Mouse (Mus musculus) left cerebral cortex, postnatal 4 days (tissue): Measurements from ENCODE around the gene Brdt. TPM values are rescaled to one million over a fixed set of nuclear protein-coding genes. Genes with fewer than 3 reads are reported as not detected.
"Not testable (repeated sequence)": the region's sequence is repeated elsewhere in the genome, so short reads cannot be mapped to it uniquely, and the experiment has no call there.

Experiments used
- DNase-seq: peaks from one replicate; pipeline ENCODE4 v3.0.0-alpha.2; 2022
- intact Hi-C: fragments of 180-260 bp; cut with DNase I; formaldehyde crosslinking; loops from one replicate; pipeline ENCODE4 v1.15.1; 2025
- total RNA-seq, 2 experiments: library from RNA; stranded (reverse); gene quantifications; 2 replicates each; pipeline ENCODE4 v1.2.3; 2021

The Brdt gene
- total RNA-seq, 2 experiments from 2014 or later = 11.0 to 12.8 TPM

- intact Hi-C loops = loop anchor here (2.0 to 5.0 kb wide), 2 partner anchors 330 to 458 kb away; no protein-coding TSS in a partner anchor
- peak; percentile 12 for DNase-seq
These were observed 10.3 kb upstream of the Brdt start for GRCm38 (mm10) chr5:107320703-107321102.

DNA sequence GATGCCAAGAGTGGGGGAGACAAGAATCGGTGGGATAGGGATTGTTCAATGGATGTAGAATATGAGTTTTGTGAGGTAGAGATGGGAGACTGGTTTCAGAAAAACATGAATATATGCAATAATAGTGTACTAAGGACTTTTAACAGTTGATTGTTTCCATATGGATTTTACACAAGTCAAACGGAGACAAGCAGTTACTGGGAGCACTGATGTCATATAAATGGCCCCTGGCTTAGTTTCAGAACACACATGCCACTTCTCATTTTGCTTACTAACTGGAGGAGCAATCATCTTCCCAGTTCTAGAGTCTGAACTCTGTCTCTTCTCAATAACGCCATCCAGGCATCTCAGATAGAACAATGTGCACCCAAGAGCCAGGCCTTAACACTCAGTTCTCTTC, 9.4 kb downstream of the Brdt start:
- intact Hi-C loops = no loop called here
- DNase-seq = no peak

- intact Hi-C loops = no loop called here
- DNase-seq = no peak
These were observed 11.9 kb downstream of the Brdt start for GRCm38 (mm10) chr5:107342891-107343290.

GRCm38 (mm10) chr5:107346214-107346613, 15.3 kb downstream of the Brdt start:
- DNase-seq = no peak
- intact Hi-C loops = no loop called here

DNA sequence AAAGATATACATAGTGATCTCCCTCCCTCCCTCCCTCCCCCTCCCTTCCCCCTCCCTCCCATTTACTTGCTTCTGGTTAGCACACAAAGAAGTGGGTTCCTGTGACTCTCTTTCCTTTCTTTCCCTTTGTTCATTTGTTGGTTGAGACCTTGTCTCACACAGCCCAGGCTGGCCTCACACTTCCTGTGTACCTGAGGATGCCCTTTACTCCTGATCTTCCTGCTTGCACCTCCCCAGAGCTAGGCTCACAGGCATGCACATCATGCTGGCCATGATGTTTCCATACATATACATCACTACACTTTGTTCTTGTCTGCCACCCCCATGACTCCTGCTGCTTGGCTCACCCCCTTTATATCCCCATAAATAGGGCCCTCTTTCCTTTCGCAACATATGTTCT, 21.6 kb downstream of the Brdt start:
- no peak for DNase-seq
- intact Hi-C loops = no loop called here

GRCm38 (mm10) chr5:107353981-107354380, 23.0 kb downstream of the Brdt start:
- no peak for DNase-seq
- intact Hi-C loops = no loop called here

DNA sequence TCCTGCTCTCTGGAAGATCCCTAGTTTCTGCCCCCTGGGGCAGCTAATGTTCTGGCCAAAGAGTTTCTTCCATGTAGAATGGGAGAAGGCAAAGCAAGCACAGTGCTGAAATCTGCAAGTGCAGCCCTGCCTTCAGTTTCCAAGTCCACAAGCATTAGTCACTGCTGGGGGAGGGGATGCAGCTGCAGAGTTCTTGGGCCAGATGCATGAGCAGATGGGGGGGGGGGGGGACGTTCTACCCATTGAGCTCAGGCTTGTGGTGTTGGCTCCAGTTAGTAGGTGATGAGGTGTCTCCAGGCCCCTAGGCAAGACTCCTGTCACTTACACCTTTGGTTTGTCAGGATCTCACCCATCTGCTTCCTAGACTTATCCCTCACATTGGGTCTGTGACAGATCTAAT, 24.8 kb downstream of the Brdt start:
- intact Hi-C loops = loop anchor here (5.0 kb wide), 1 partner anchor 142 kb away; no protein-coding TSS in a partner anchor
- DNase-seq = no peak

DNA sequence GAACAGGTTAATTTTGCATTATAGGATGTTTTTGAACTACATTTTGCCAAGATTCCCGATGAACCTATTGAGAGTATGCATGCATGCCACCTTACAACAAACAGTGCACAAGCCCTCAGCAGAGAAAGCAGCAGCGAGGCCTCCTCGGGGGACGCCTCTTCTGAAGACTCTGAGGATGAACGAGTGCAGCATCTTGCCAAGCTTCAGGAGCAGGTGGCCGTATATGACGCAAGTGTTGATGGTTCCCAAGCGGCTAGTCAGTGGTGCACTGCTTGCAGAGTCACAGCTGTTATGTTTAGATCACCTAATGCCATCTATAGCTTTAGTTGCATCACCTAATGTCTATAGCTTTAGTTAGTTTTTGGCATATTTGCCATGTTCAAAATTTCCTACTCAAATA, 26.8 kb downstream of the Brdt start:
- intact Hi-C loops = loop anchor here (5.0 kb wide), 1 partner anchor 140 kb away; no protein-coding TSS in a partner anchor
- no peak for DNase-seq

DNA sequence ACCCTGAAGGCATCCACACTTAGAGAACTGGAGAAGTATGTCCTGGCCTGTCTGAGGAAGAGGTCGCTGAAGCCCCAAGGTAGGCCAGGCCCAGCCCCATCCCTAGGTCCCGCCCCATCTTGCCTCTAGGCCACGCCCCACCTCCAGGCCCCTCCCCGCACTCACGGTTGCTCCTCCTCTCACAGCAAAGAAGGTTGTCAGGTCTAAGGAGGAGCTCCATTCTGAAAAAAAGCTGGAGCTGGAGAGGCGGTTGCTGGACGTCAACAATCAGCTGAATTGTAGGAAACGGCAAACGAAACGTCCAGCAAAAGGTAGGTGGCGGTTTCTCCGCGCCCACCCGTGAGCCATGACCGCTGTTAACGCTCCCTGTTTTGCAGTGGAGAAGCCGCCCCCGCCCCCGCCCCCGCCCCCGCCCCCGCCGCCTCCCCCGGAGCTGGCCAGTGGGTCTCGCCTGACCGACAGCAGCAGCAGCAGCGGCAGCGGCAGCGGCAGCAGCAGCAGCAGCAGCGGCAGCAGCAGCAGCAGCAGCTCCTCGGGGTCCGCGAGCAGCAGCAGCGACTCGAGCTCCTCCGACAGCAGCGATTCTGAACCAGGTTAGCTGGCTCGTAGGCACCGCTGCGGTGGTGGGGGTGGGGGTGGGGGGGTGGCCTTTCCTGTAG, 28.6 kb downstream of the Brdt start:
- peak; percentile 83 for DNase-seq
- intact Hi-C loops = loop anchor here (5.0 kb wide), 1 partner anchor 138 kb away; no protein-coding TSS in a partner anchor

- intact Hi-C loops = no loop called here
- no peak for DNase-seq
These were observed 29.2 kb downstream of the Brdt start for GRCm38 (mm10) chr5:107360054-107360730.

GRCm38 (mm10) chr5:107370040-107370439, 39.1 kb downstream of the Brdt start:
- DNase-seq = no peak
- intact Hi-C loops = no loop called here

- DNase-seq = no peak
- intact Hi-C loops = no loop called here
These were observed 40.4 kb downstream of the Brdt start for GRCm38 (mm10) chr5:107371335-107371734.

GRCm38 (mm10) chr5:107373256-107373655, 42.3 kb downstream of the Brdt start:
- intact Hi-C loops = no loop called here

DNA sequence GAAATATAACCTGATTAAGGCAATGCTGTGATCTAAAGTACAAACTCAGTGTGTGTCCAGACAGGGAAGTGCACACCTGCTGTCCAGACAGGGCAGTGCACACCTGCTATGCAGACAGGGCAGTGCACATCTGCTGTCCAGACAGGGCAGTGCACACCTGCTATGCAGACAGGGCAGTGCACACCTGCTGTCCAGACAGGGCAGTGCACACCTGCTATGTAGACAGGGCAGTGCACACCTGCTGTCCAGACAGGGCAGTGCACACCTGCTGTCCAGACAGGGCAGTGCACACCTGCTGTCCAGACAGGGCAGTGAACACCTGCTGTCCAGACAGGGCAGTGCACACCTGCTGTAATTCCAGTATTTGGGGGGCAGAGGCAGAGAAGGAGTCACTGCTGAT, 55.5 kb downstream of the Brdt start:
- DNase-seq, intact Hi-C loops: not testable (repeated sequence)

More at GRCm38 (mm10) chr5:107373256-107373655, 42.3 kb downstream of the Brdt start:
- DNase-seq = no peak

DNA sequence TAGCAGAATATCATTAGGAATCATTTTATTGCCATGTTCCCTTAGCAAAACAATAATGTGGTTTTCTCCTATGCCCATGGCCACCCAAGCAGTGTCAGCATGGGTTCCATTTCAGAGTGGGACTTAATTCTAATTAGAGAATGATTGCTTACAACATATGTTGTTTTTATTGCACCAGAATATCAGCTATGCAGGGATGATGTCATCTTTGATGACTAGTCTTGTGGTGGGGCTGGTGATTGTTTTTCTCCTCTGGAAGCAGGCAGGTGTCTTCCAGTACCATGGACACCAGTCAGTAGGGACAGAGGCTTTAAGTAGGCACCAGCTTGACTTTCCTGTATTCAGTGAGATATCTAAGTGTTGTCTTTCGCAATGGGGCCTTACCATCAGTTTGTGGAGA, 56.8 kb downstream of the Brdt start:
- intact Hi-C loops = no loop called here
- DNase-seq = no peak

DNA sequence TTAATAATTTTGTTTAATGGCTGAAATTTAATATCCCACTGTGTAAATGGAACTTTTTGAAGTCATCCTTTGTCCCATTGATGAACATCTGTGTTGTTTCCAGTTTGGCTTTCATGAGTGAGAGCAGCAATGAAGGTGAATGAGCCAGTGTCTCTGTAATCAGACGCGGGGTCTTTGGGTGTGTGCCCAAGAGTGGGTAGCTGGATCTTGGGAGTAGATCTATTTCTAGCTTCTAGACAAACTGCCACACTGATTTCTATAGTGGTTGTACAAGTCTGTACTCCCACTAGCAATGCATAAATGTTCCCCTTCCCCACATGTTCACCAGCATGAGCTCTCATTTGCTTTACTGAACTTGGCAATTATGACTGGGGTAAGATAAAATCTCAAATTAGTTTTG, 58.4 kb downstream of the Brdt start:
- no peak for DNase-seq

GRCm38 (mm10) chr5:107394437-107394836, 63.5 kb downstream of the Brdt start:
- DNase-seq = no peak
- intact Hi-C loops = no loop called here

More for the DNA sequence above, 58.4 kb downstream of the Brdt start:
- intact Hi-C loops = no loop called here

GRCm38 (mm10) chr5:107402436-107402835, 71.5 kb downstream of the Brdt start, which contains the start of gene Ephx4:
Gene Ephx4, plus strand, starts transcription at chr5:107402736.
- no peak for DNase-seq
- intact Hi-C loops = no loop called here

GRCm38 (mm10) chr5:107403011-107403946, 72.3 kb downstream of the Brdt start:
- intact Hi-C loops = no loop called here
- DNase-seq = peak; percentile 15

- no peak for DNase-seq
- intact Hi-C loops = no loop called here
These were observed 73.2 kb downstream of the Brdt start for GRCm38 (mm10) chr5:107403947-107404684.
